Mouse (Mus musculus): ENCODE data around the gene Bscl2.

GRCm38 (mm10) chr19:8848356-8848755 is 11.1 kb downstream of the Bscl2 start:
- no peak for TF ChIP-seq POLR2A (IDR thresholded peaks at IDR 0.05; ENCODE audit: low read depth, low read length)
- TF ChIP-seq CTCF (IDR thresholded peaks at IDR 0.05; ENCODE audit: extremely low read depth, insufficient read depth, insufficient read length, insufficient replicate concordance) = no peak
